Mouse (Mus musculus) hindbrain, embryonic 10.5 days (tissue): ENCODE data around the gene AI481877. TPM values are rescaled to one million over a fixed set of nuclear protein-coding genes. Genes with fewer than 3 reads are reported as not detected.

Source experiments
- DNase-seq: peaks from one replicate; pipeline ENCODE4 v3.0.0-alpha.2; 2017; ENCODE audit warnings: low spot score
- H3K27ac ChIP-seq: fragments of 300-500 bp; sonication (generic); 2 replicates; pipeline ENCODE4 v1.5.1; 2016; ENCODE audit warnings: mild to moderate bottlenecking, moderate library complexity
- H3K27me3 ChIP-seq: fragments of 300-500 bp; sonication (generic); 2 replicates; pipeline ENCODE4 v1.6.1; 2016; ENCODE audit warnings: mild to moderate bottlenecking; ENCODE audit not compliant: poor library complexity, insufficient read depth, severe bottlenecking
- H3K36me3 ChIP-seq: fragments of 300-500 bp; sonication (generic); 2 replicates; pipeline ENCODE4 v1.6.1; 2016; ENCODE audit warnings: mild to moderate bottlenecking, moderate library complexity
- H3K4me1 ChIP-seq: fragments of 300-500 bp; sonication (generic); replicated peaks from 2 replicates; pipeline ENCODE4 v1.6.1; 2016; ENCODE audit warnings: mild to moderate bottlenecking
- H3K4me3 ChIP-seq: fragments of 300-500 bp; sonication (generic); 2 replicates; pipeline ENCODE4 v1.5.1; 2016; ENCODE audit warnings: mild to moderate bottlenecking, moderate library complexity
- H3K9me3 ChIP-seq: fragments of 300-500 bp; sonication (generic); 2 replicates; pipeline ENCODE4 v1.6.1; 2016; ENCODE audit warnings: mild to moderate bottlenecking, moderate library complexity
- WGBS: fragments of 180-500 bp; shearing (Covaris S2); methylation state at CpG from one replicate; pipeline ENCODE4 v1.1.7; 2016; 5-methylcytosine and 5-hydroxymethylcytosine counted together
- polyA plus RNA-seq: library from polyadenylated mRNA; unstranded; fragments of >200 nt; fragmentation: Nextera tagmentation; extraction: Ambion mirVana; gene quantifications from 2 replicates; pipeline ENCODE4 v1.2.1, GENCODE M21; 2016

The AI481877 gene
- polyA plus RNA-seq, 1 experiment from 2014 or later: not detected

DNA sequence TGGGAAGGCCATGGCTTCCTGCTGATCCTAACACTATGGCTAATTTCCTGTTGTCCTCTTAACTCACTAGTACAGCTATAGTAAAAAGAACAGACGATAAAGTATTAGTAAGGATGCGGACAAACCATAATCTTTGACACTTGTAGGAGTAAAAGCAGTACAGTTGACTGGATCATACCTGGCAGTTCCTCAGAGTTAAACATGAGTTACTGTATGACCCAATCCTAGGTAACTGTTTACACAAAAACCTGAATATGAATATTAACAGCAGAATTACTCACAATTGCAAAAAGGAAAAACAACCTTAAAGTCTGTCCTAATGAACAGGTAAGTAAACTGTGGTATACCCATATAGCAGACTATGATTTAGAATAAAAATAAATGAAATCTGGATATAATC lies 30.9 kb downstream of the AI481877 start:
- H3K27ac ChIP-seq: no peak overlapping the region
- DNase-seq: no peak
- no peaks in the 10 kb centered on the region for H3K27me3 ChIP-seq
- no peaks in the 10 kb centered on the region for H3K36me3 ChIP-seq
- no peak overlapping the region for H3K4me3 ChIP-seq
- no peaks in the 10 kb centered on the region for H3K4me1 ChIP-seq
- H3K9me3 ChIP-seq: no peaks in the 10 kb centered on the region
- 78% methylated on average over 2 of the region's 2 CpGs for WGBS

DNA sequence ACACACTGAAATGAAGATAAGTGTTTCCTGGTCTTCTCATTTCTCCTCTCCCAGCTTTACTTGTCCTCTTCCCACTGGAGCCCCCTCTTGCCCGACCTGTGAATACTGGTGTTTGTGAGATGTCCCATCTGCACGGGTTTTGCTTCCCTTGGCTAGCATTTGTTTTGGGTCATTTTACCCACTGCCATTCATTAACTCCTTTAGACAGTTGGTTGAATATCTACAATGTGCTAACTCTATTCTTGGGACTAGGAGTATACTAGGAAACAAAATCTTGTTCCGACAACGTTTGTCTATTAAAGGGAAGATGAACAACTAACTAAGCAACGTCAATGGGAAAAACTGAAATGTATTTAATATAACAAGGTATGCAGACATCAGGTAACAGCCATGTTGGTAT lies 32.1 kb downstream of the AI481877 start:
- Histone ChIP-seq H3K4me3 (no peak overlapping the region), H3K9me3 (no peaks in the 10 kb centered on the region), H3K27me3 (no peaks in the 10 kb centered on the region), H3K4me1 (no peaks in the 10 kb centered on the region), H3K36me3 (no peaks in the 10 kb centered on the region), H3K27ac (no peak overlapping the region)
- DNase-seq: no peak
- WGBS: 79% methylated on average over 5 of the region's 5 CpGs

DNA sequence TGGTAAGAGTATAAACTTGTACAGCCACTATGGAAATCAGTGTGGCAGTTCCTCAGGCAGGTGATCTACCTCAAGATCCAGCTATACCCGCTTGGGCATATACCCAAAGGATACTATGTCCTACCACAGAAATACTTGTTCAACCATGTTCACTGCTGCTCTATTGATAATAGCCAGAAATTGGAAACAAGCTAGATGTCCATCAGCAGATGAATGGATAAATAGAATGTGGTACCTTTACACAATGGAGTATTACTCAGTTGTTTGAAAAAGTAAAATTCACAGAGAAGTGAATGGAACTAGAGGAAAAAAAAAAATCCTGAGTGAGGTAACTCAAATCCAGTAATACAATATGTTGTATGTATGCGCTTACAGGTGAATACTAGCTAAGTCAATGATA lies 34.6 kb downstream of the AI481877 start:
- WGBS: 93% methylated on average over 2 of the region's 2 CpGs

DNA sequence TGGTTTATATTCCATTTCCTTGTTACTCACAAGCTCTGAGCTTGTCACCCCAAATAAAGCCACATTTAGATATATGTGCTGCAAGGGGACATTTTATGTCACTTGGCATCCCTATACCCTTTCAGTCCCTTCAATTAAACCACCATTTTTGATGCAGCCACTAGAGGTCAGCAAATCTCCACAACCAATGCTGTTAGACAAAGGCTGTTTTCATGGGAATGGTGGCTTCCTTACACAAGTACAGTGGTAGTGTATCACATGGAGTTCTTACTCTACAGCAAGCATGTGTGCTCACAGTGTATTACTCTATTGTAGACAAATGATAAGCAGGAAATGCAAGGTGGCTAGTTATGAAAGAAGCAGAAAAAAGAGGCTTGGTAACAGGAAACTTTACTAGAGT lies 42.4 kb downstream of the AI481877 start:
- Histone ChIP-seq H3K4me1 (no peaks in the 10 kb centered on the region), H3K27me3 (no peaks in the 10 kb centered on the region), H3K4me3 (no peak overlapping the region), H3K27ac (no peak overlapping the region), H3K9me3 (no peaks in the 10 kb centered on the region), H3K36me3 (no peaks in the 10 kb centered on the region)
- DNase-seq: peak; percentile 65

More for the DNA sequence above, 34.6 kb downstream of the AI481877 start:
- Histone ChIP-seq H3K27ac (no peak overlapping the region), H3K27me3 (no peaks in the 10 kb centered on the region), H3K4me3 (no peak overlapping the region), H3K9me3 (no peaks in the 10 kb centered on the region), H3K4me1 (no peaks in the 10 kb centered on the region), H3K36me3 (no peaks in the 10 kb centered on the region)
- no peak for DNase-seq

DNA sequence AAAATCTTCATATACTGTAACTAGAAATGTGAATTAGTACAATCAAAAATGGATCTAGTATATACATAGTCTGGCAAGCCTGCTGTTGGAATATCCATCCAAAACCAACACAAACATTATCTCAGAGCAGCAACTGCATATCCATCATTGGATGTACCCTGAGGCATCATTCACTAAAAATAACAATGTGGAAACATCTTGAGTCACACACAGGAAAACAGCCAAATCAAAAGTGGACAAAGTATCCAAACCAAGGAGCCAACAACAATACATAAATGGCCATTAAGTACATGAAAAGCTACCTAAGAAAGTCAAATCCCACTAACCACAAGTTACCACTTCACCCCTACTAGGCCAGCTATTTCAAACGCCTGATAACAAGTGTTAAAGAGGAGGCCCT lies 49.4 kb downstream of the AI481877 start:
- no peak overlapping the region for H3K27ac ChIP-seq
- 49% methylated on average over 1 of the region's 1 CpGs for WGBS
- H3K4me1 ChIP-seq: no peaks in the 10 kb centered on the region
- DNase-seq: no peak
- H3K9me3 ChIP-seq: no peaks in the 10 kb centered on the region
- no peaks in the 10 kb centered on the region for H3K27me3 ChIP-seq
- H3K4me3 ChIP-seq: no peak overlapping the region
- no peaks in the 10 kb centered on the region for H3K36me3 ChIP-seq

DNA sequence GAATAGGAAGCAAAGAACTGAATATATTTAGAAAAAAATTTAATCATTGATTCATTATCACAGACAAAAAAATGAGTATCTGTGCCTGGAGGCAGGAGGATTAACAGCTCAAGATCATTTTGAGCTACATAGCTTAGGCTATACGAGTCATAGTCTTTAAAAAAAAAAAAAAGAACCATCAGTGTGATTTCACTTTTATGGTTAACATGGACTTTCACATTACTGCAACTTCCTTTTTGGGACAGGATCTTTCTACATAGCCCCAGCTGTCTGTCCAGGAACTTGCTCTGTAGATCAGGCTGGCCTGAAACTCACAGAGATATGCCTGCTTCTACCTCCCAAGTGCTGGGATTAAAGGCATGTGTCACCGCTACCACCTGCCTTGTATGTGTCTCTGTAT lies 55.4 kb downstream of the AI481877 start:
- H3K27me3 ChIP-seq: no peaks in the 10 kb centered on the region
- H3K36me3 ChIP-seq: no peaks in the 10 kb centered on the region
- 80% methylated on average over 2 of the region's 2 CpGs for WGBS
- H3K9me3 ChIP-seq: no peaks in the 10 kb centered on the region
- no peak overlapping the region for H3K27ac ChIP-seq
- no peak overlapping the region for H3K4me3 ChIP-seq
- H3K4me1 ChIP-seq: no peaks in the 10 kb centered on the region
- no peak for DNase-seq

DNA sequence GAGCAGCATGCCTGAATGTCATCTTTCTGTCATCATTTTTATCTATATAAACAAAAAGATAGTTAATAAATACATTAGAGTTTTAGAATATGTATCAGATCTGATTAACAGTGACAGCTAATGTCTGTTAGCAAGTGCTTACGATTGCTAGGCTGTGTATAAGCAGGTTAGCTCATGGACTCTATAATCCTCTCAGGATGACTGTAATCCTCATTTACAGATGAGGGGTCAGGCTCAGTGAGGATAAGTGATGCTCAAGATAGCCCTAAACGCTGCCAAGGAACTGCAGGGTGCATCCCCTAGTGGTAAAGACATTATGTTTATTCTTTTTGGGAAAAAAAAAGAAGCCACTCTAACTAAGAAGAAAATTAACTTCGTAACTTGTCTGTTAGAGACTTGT lies 69.5 kb downstream of the AI481877 start:
- H3K36me3 ChIP-seq: no peaks in the 10 kb centered on the region
- H3K27ac ChIP-seq: no peak overlapping the region
- H3K4me3 ChIP-seq: no peak overlapping the region
- no peaks in the 10 kb centered on the region for H3K27me3 ChIP-seq
- WGBS: 54% methylated on average over 3 of the region's 3 CpGs
- DNase-seq: no peak
- H3K4me1 ChIP-seq: no peaks in the 10 kb centered on the region
- H3K9me3 ChIP-seq: no peaks in the 10 kb centered on the region

DNA sequence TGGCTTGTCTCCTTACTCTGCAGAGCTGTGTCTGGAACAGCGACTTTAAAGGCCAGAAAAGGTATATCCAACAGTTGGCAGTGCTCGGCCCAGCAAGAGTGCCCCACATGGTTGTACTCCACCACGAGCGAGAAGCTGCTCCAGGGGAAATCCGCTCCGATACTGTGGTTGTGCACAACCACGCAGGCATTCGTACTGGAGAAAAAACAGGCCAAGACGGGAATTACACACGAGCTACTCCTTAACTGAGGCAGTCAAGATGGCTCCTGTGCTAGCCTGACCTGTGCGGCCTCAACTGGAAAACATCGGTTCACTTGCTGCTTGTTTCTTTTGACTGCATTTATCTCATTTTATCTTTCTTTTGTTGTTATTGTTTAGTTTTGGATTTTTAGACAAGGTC lies 76.3 kb downstream of the AI481877 start:
- H3K9me3 ChIP-seq: no peaks in the 10 kb centered on the region
- no peak for DNase-seq
- no peaks in the 10 kb centered on the region for H3K27me3 ChIP-seq
- H3K4me3 ChIP-seq: no peak overlapping the region
- no peaks in the 10 kb centered on the region for H3K4me1 ChIP-seq
- H3K27ac ChIP-seq: no peak overlapping the region
- 72% methylated on average over 12 of the region's 12 CpGs for WGBS
- H3K36me3 ChIP-seq: no peaks in the 10 kb centered on the region

DNA sequence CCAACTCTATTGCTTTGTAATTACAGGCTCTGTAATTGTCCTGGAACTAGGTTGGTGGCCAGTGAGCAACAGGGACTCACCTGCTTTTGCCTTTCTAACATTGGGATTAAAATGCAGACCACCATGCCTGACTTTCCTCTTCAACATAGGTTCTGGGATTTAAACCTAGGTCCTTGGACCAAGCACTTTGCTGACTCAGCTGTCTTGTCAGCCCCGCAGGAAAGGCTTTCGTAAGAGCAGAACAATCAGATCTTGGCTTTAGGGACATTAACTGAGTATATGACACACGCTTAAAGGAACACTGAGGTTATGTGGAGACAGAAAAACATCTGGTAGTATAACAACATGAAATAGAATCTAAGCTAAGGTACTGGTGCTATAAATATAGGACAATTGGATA lies 80.9 kb downstream of the AI481877 start:
- Histone ChIP-seq H3K4me1 (no peaks in the 10 kb centered on the region), H3K27ac (no peak overlapping the region), H3K4me3 (no peak overlapping the region), H3K36me3 (no peaks in the 10 kb centered on the region), H3K27me3 (no peaks in the 10 kb centered on the region), H3K9me3 (no peaks in the 10 kb centered on the region)
- WGBS: 88% methylated on average over 3 of the region's 3 CpGs
- DNase-seq: no peak

DNA sequence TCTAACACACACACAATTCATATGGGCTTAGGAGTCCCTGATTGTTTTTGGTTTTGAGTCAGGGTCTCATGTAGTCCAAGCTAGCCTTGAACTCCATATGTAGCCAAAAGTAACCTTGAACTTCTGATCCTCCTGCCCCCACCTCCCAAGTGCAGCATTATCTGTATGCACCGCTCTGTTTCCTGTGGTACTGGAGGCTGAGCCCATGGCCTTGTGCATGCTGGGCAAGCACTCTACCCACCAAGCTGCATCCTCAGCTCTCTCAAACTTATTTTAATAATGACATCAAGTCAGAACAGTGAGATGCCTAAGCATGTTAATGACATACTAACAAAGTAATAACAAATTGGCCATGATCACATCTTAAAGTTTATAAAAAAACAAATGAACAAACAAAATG lies 87.7 kb downstream of the AI481877 start:
- Histone ChIP-seq H3K4me1 (peaks cover 6% of the 10 kb centered on the region), H3K36me3 (no peaks in the 10 kb centered on the region), H3K9me3 (no peaks in the 10 kb centered on the region), H3K27me3 (no peaks in the 10 kb centered on the region), H3K27ac (no peak overlapping the region), H3K4me3 (no peak overlapping the region)
- 98% methylated on average over 1 of the region's 1 CpGs for WGBS
- no peak for DNase-seq

DNA sequence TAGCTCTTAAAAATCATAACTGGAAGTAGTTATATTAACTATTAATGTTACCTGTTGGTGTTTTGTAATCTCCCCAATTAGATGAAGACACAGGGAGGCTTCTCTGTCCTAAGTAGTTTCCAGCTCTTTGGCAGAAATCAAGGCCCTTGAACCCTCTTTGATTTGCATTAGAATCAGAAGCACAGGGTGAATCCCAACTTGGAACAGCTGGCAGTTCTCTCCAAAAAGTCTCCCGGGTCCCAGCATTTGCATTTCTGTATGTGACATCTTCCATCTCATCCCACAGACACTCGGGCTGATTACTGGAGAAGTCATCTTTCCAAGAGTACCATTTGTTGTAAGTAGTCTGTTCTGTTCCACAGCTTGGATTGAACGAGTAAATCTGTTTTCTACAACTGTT lies 91.6 kb downstream of the AI481877 start:
- Histone ChIP-seq H3K9me3 (no peaks in the 10 kb centered on the region), H3K36me3 (no peaks in the 10 kb centered on the region), H3K27ac (no peak overlapping the region), H3K27me3 (no peaks in the 10 kb centered on the region), H3K4me3 (no peak overlapping the region), H3K4me1 (peaks cover 6% of the 10 kb centered on the region)
- DNase-seq: no peak
- 24% methylated on average over 3 of the region's 3 CpGs for WGBS

DNA sequence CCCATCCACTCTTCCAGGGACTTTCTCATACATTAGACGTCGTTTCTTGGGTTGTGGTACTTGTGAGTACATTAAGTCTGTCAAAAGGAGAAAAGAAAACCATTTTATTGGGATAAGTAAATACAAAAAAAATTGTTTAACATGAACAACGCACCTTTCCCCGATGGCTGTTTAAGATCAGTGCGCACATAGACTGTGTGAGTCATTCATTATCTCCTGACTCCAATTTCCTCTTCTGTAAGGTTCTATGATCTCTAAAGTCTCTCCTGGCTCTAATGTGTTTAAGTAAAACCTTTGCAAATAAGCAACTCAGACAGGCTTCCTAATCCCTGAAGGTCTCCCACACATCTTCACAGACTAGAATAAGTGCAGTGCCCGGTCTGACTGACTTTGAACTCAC lies 94.9 kb downstream of the AI481877 start:
- H3K27me3 ChIP-seq: no peaks in the 10 kb centered on the region
- H3K4me3 ChIP-seq: no peak overlapping the region
- DNase-seq: no peak
- no peaks in the 10 kb centered on the region for H3K9me3 ChIP-seq
- peaks cover 6% of the 10 kb centered on the region for H3K4me1 ChIP-seq
- no peak overlapping the region for H3K27ac ChIP-seq
- peaks cover 16% of the 10 kb centered on the region; the same call in 1 of the 2 replicates for H3K36me3 ChIP-seq
- 92% methylated on average over 6 of the region's 6 CpGs for WGBS

DNA sequence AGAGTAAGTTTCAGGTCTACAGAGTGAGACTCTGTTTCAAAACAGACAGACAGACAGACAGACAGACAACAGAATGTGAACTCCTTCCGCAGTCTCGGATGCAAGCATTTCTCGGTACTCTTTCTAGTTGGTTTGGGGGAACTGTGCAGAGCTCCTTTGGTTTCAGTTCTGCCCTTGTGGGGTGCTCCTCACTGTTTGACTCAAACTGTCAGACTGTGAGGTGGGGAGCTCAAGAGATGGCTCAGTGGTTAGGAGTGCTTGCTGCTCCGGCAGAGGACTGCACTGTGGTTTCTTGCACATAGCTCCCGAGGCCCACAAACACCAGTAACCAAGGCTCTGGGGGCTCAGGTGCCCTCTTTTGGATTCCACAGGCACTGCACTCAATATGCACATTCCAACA lies 95.7 kb downstream of the AI481877 start:
- Histone ChIP-seq H3K9me3 (no peaks in the 10 kb centered on the region), H3K4me3 (no peak overlapping the region), H3K27ac (no peak overlapping the region), H3K27me3 (no peaks in the 10 kb centered on the region), H3K36me3 (peaks cover 16% of the 10 kb centered on the region; the same call in 1 of the 2 replicates), H3K4me1 (peaks cover 6% of the 10 kb centered on the region)
- DNase-seq: no peak
- 93% methylated on average over 5 of the region's 5 CpGs for WGBS
